Mouse (Mus musculus): ENCODE measurements around the gene Slc35b4.

Slc35b4 gene

DNA sequence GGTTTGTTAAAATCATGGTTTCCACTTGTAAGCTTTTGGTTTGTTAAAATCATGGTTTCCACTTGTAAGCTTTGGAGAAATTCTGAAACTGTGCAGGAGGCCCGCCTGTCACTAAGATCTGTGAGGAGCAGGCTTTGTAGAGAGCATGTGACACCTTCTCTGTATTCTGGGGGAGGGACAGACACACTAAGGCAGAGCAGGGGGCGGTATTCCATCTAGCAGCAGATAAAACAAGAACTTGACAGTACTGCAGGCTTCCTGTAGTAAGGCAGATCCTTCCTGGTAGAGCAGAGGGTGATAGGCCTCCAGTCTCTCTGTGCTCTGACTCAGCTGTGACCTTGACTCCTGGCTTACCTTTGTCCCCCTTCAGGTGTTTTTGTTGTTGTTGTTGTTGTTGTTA is 47.6 kb downstream of the Slc35b4 start:
- DNase-seq (ENCODE audit: low spot score): no peak

GRCm38 (mm10) chr6:34124401-34124800 is 52.5 kb downstream of the Slc35b4 start:
- DNase-seq (ENCODE audit: low spot score): no peak

DNA sequence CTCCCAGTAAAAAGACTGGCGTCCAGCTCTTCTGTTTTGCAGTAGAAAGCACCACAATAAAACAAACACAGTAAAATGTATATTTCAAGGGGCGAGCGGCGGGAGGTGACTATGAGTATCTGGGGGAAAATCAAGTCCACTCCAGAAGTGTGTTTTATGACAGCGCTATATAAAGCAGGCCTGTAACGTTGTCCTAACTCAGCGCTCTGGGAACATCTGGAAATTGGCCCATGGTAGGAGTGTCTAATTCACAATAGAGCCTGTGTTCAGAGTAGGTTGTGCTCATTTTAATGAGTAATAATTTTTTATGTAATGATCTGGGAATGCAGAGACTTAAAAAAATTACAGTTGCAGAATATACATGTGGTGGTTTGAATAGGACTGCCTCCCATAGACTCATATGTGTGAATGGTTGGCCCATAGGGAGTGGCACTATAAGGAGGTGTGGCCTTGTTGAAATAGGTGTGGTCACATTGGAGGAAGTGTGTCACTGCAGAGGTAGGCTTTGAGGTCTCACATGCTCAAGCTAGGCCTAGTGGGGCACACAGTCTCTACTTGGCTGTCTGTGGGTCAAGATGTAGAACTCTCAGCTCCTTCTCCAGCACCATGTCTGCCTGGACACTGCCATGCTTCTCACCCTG is 60.0 kb downstream of the Slc35b4 start:
- DNase-seq (ENCODE audit: low spot score): no peak

- no peak for DNase-seq (ENCODE audit: low spot score)
Observed at GRCm38 (mm10) chr6:34111406-34111805, 65.5 kb downstream of the Slc35b4 start.

DNA sequence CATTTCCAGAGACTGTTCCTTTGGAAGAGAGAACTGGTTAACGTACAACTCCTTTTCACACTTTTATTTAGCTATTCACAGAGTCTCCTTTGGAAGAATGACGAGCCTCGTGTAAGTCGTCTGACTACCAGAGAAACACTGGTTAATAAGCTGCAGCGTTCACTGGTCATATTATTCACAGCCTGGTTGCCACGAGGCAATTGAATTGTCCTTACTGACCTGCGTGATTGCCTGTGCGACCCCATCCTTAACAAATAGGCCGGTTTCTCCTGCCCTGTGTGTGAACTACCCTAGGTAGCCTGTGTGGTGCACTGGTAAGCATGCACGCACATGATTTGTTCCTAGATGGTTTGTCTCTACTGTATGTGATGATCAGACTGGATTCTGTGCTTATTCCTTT is 66.3 kb downstream of the Slc35b4 start:
- DNase-seq (ENCODE audit: low spot score): no peak

All from testis, postnatal 14 days (tissue).